7 mouse cellular contexts compared by ENCODE assay signal in genomic region chr9:118762759-118763158, GRCm38 (mm10).
DNase-seq lines count a peak whose midpoint lies in the region; ATAC-seq lines count a peak whose summit lies in the region.

No protein-coding gene starts in this region.

- 37% methylated on average over 7 of the region's 7 CpGs for WGBS in embryonic facial prominence, embryonic 10.5 days
- 33% methylated on average over 7 of the region's 7 CpGs for WGBS in lung, embryonic 15.5 days

- H3K4me3 ChIP-seq in embryonic facial prominence, embryonic 10.5 days, result no peak overlapping the region
- H3K4me3 ChIP-seq in lung, embryonic 15.5 days, result no peak overlapping the region

- no peaks in the 10 kb centered on the region for H3K27me3 ChIP-seq in embryonic facial prominence, embryonic 10.5 days (replicated peaks; ENCODE audit: low read depth, poor library complexity, severe bottlenecking)
- no peaks in the 10 kb centered on the region for H3K27me3 ChIP-seq in lung, embryonic 15.5 days

- peaks cover 3% of the 10 kb centered on the region; the same call in 1 of the 2 replicates for H3K36me3 ChIP-seq in embryonic facial prominence, embryonic 10.5 days (replicated peaks)
- H3K36me3 ChIP-seq in lung, embryonic 15.5 days, result no peaks in the 10 kb centered on the region

- DNase-seq in Muller cell, postnatal 12 days (ENCODE audit: inconsistent ontology term), result peak; percentile 81
- peak; percentile 45 for DNase-seq in embryonic facial prominence, embryonic 10.5 days (ENCODE audit: low spot score)
- DNase-seq in heart, adult 8-10 months (ENCODE audit: low spot score), result peak; percentile 55
- DNase-seq in kidney, postnatal 36 days, result peak; percentile 63 to 72
- DNase-seq in spleen, postnatal 10 days (ENCODE audit: low spot score in 2 of 2), result no peak

- H3K9ac ChIP-seq in lung, embryonic 15.5 days, result no peak overlapping the region

- H3K9me3 ChIP-seq in embryonic facial prominence, embryonic 10.5 days, result no peaks in the 10 kb centered on the region; the same call in 1 of the 2 replicates
- H3K9me3 ChIP-seq in lung, embryonic 15.5 days, result no peaks in the 10 kb centered on the region

- ATAC-seq in lung, embryonic 15.5 days (ENCODE audit: borderline replicate concordance, extremely low read depth, low FRiP score, low TSS enrichment), result no peak; the same call in 1 of the 2 replicates
- no peak for ATAC-seq in megakaryocyte-erythroid progenitor cell, adult 5-6 weeks (replicated peaks; ENCODE audit: low FRiP score, low TSS enrichment, poor library complexity, severe bottlenecking)

- H3K4me1 ChIP-seq in embryonic facial prominence, embryonic 10.5 days, result peaks cover 80% of the 10 kb centered on the region
- H3K4me1 ChIP-seq in lung, embryonic 15.5 days, result peaks cover 33% of the 10 kb centered on the region

- H3K4me2 ChIP-seq in lung, embryonic 15.5 days, result no peak overlapping the region

- peak overlapping the region; percentile 75 for H3K27ac ChIP-seq in embryonic facial prominence, embryonic 10.5 days (replicated peaks)
- peak overlapping the region; percentile 3; the same call in 1 of the 2 replicates for H3K27ac ChIP-seq in lung, embryonic 15.5 days

Comparison
In these comparisons a context has a peak if more than half of its experiments do, and no peak if none do; other contexts are left out.
1. DNase-seq: peak in Muller cell, postnatal 12 days (single experiment), embryonic facial prominence, embryonic 10.5 days (single experiment), heart, adult 8-10 months (single experiment) and kidney, postnatal 36 days (2 of 2); none in spleen, postnatal 10 days (0 of 2).